Mouse (Mus musculus) cerebellum, adult 18-20 months (tissue): Measurements from ENCODE around the gene Them4.
A peak's percentile ranks its signal among the peaks of the same experiment; 100 is the strongest.

Experiments used
- DNase-seq, 2 experiments: peaks; one replicate each; pipeline ENCODE4 v3.0.0; 2021

The Them4 gene

DNA sequence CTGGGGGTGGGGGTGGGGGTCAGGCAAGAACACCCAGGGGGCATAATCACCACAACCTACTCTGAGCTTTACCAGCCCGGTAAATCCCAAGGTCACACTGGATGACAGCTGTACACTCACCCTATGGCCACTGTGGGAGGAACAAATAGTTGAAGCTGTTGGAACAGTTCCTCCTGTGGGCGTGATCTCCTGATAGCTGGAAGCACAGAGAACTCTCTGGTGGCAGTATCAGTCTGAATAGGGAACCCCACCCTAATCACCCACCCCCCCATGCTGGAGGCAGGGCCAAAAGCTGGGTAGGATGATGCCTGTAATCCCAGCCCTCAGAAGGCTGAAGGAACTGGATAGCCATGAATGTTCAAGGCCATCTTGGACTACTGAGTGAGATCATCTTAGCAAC lies 59.8 kb downstream of the Them4 start:
- no peak for DNase-seq

DNA sequence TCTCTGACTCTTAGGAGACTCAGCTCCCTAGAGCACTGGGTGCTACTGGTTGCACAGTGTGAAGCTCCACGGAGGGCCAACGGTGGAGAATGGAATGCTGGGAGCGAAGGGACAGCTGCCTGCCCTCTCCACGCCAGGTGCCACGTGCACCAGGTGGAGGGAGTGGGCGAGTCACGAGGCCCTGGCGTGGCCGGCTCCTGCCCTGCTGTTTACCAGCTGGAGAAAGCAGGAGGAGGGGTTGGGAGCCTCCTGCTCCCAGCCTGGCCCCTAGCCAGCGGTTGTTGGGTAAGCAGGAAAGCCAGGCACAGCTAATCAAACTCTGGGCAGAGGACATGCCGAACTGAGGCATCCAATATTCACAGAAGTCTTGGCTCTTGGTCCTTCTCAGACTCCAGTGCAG lies 61.7 kb downstream of the Them4 start:
- peak; percentile 75 to 78 for DNase-seq

DNA sequence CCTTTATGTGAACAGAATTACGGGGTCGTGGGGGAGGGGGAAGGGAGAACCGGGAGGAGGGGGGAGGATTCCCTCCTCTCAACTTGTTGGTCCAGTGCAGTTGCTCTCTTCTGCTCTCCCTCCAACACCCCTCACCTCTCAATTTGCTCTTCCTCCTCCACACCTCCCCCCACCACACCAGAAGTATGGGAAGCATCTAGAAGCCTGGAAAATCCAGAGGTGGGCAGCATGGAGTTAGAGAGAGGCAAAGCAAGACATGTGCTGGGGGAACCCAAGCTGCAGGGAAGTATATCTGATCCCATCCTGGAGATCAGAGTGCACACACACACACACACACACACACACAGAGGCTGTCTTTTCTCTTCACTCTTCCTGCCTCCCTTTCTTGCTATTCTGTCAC lies 62.1 kb downstream of the Them4 start:
- DNase-seq = no peak

DNA sequence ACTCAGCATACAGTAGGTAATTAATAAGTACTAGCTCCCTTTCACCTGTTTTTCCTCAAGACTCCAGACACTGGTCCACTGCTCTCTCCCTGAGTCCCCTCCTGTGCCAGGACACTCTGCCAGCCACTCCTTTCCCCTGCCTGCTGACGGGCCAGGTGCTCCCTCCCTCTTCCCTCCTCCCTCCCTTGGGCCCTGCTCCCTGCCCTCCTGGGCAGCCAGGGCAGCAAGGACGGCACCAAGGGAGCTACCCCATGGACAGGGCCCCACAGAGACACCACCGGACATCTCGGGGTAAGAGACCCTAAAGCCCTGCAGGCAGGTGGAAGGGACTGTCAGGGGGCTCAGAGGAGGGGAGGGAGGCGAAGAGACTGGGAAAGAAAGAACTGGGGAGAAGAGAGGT lies 62.8 kb downstream of the Them4 start, which contains the start of gene Rorc:
Rorc (plus strand) TSS at position 154 of the 400 bp plus-strand sequence.
- peak; percentile 71 to 84 for DNase-seq

DNA sequence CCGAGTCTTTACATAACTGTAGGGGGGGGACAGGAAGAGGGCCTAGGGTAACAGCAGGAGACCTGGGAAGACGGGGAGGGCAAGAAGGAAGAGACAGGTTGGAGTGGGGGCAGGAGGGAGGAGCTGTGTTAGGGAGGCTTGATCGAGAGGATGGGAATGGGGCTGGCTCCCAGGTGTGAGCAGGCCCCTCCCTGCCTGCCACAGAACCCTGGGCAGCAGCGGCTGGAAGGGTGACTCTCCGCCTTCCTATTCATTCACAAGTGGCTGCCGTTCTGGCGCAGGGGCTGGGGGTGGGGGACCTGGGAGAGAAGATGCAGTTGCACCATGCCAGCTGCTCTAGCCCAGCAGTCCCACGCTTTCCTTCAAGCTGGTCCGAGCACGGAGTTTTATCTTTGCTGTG lies 63.2 kb downstream of the Them4 start:
- DNase-seq = peak; percentile 43 to 63

DNA sequence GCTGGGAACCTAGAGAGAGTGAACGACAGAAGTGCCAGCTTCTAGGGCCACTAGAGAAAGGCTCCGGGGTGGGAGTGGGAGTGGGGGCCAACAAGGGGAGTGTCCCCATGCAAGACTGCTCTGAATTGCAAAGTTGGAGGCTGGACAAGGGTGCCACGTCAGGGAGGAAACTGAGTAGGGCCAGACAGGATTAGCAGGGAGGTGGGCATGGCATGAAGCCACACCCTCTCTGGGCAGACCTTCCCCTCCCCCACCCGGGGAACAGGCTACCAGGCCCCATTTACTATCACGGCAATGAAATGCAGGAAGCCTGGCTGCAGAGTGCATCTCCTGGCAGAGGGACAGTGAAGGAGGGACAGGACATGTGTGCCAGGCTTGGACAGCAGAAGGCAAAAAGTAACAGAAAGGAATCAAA lies 63.7 kb downstream of the Them4 start:
- peak; percentile 70 for DNase-seq

GRCm38 (mm10) chr3:94374636-94375035 lies 64.7 kb downstream of the Them4 start:
- DNase-seq = no peak

- no peak for DNase-seq
These were observed 65.3 kb downstream of the Them4 start for GRCm38 (mm10) chr3:94375146-94375545.

DNA sequence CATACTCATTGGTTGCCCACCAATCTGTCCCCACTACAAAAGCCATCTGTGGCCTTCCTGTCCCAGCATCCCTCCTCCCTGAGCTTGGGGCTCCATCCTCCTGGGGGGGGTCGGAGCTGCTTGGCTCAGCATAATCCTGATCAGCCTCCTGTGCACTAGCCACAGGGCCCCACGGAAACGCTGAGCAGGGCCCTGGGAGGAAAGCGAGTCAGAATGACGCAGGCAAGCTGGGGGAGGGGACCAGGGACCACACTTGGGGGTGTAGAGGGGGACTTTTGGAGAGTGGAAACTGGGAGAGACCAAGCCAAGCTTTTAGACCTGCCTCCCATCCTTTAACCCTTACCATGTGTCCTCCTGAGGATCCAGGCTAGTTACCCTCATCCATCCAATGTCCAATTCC lies 66.0 kb downstream of the Them4 start:
- no peak for DNase-seq

DNA sequence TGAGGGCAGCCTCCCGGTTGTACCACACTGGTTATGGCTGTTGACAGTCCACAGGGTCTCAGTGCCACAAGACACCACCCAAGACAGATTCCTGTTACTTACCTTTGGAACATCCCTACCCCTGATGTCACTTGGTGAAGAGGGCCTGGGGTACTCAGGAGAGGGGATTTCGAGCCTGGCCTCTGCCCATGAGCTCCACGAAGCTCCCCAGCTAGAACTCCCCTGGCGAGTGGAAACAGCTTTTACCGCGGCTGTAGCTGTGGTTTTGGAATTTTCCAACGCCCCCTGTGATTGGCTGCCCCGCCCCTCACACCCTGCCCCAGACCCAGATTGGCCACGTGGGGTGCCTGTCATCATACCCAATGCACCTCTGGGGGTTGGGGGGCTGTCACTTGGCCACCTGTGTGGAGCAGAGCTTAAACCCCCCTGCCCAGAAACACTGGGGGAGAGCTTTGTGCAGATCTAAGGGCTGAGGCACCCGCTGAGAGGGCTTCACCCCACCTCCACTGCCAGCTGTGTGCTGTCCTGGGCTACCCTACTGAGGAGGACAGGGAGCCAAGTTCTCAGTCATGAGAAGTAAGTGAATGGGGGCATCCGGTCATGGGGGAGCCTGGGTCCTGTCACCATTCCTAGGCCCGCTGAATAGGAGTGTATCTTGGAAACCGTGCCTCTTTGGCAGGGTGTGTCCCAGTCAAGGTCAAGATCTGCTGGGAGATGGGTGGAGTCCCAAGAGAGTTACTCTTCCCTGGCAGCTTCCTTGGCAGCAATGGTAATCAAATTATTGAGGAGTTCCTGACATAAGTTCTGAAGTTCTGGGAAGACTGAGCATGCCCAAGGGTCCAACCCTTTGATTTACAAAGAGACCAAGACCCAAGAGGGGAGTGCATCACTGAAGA lies 67.4 kb downstream of the Them4 start:
- no peak for DNase-seq

- DNase-seq = no peak
These were observed 70.1 kb downstream of the Them4 start for GRCm38 (mm10) chr3:94379831-94380510.
